Mouse (Mus musculus): ENCODE data around the gene Fam151a.
"Not testable (repeated sequence)": the region's sequence is repeated elsewhere in the genome, so short reads cannot be mapped to it uniquely, and the experiment has no call there.

The Fam151a gene

DNA sequence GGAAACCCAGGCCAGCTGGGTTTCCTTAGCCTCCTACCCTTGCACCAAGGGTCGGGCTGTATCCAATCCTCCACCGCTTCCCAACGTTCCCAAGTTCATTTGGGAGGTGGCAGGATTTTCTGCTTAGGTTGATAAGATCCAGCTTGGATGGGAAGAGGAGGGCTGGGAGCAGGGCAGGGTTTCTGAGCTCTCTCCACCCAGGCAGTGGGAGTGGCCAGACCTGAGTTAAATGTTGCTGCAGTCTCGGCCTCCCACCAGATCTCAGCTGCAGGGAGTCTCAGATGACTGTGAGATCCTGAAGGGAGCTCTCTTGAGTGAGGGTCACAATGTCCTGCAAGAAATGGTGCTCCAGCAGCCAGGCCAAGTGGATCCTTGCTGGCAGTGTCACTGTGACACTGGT is at the start of gene Fam151a:
Gene Fam151a (plus strand): TSS at position 254 of the 400 bp plus-strand sequence.
- peak; percentile 79 for DNase-seq

DNA sequence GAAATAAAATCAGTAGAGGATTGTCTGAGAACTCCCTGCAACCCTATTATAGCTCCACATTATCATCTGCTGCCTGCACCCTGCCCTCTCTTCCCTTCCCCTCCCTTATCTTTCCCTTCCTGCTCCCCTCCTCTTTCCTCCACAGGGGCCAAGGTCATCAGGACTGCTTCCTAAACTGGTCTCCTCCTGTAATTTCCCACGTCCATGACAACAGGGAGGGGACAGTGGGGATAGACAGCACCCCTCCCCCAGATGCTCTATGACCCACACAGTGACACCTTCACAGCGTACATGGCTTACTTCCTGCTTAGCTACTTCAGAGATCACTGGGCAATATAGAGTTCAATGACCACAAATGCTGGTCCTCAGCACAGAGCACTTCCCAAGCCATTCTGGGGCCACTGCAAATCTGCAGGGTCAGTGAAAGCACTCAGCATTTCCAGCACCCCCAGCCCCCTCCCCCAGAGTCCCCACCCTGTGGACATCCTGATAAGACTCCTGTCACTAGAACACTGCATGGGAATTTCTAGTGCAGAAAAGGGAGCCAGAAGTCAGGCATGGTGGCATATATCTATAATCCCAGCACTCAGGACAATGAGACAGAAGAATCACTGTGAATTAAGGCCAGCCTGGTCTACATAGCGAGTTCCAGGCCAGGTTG is 44.9 kb upstream of the Fam151a start:
- DNase-seq, result no peak

DNA sequence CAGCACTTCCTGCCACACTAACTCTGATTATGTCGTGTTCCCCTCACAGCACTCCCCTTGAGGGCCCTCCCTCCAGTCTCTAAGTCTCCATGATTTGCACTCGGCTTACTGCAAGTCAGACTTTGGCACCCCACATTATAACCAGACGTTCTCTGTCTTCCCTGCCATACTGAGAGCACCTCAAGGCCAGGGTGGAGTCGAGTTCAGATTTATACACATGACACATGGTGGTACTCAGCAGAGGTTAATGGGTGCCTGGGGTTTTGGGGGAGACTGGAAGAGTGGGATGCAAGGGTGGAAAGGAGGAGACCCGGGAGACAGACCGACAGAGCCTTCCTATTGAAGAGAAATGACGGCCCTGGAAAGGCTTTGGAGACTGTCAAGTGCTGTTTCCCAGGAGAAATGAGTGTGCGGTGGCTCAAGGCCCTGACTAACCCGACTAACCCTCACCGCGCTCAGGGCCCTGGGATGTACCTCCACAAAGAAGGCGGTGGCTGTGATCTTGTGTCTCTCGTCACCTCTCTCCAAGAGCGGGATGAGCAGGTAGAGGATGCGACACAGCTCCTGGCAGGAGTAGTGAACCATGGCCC is 39.8 kb upstream of the Fam151a start:
- no peak for DNase-seq

DNA sequence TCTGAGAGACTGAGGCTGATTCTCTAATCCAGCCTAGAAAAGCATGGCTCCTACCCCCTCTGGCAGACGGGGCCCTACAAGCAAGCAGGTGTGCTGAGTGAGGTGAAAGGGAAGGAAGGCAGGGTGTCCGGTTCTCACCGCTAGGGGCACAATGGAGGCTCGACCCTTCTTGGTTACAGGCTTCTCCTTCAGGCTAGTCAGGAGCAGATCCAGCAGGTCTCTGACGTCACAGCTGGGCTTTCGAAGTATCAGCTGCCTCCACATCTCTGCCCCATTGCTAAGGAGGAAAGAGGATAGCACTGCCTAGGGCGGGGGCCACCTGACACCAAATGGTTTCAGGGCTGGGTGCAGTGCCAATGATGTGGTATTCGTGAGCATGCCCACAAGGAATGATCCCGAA is 33.7 kb upstream of the Fam151a start:
- peak; percentile 47 for DNase-seq

DNA sequence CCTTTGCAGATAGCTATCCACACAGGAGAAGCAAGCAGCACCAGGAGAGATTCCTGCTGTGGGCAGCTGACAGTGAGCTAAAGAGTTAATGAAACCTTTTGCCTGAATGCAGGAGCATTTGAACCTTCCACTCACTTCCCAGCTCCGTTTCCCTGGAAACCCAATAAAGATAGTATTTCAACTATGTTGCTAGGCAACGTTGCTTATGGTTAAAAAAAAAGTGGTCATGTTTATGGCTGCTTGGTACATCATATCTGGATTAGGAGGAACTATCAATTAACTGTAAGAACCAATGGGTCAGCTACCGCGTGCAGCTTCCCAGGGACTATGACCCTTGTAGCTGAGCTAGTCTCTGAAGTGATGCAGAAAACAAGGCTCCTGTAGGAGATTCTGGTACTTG is 32.9 kb upstream of the Fam151a start:
- DNase-seq, result no peak

DNA sequence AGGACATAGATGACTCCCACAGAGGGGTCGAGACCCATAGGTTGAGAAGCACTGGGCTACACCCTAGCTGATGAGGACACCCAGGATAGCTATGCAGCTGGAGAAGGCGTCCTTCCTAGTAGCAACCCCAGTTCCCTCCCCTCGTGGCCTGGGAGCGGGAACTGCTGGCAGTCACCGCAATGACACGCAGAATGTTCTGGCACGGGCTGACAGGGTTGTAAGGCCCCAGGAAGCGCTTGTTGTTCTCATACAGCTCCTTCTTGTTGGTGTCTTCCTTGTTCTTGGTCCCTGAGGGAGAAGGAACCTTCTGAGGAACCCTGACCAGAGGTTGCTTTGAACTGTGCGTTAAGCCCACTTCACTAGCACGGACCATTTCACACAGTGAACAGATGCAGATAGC is 29.7 kb upstream of the Fam151a start:
- no peak for DNase-seq

DNA sequence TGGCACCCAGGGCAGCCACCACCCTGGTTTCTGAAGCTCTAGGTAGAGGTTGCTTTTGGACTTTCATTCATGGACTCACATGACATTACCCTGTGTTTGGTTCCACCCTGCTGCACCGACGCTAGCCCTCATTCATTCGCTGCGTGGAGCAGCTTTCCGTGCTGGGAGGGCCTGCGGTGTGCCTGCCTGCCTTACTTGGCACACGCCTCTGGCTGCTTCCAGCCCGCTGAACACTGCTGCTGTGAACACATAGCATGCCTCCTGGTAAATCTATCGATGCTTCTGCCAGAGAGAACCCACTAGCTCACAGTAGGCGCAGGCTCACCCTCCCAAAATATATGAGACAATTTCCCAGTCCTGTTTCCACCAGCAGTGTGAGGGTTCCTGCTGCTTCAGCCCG is 29.3 kb upstream of the Fam151a start:
- peak; percentile 57 for DNase-seq

DNA sequence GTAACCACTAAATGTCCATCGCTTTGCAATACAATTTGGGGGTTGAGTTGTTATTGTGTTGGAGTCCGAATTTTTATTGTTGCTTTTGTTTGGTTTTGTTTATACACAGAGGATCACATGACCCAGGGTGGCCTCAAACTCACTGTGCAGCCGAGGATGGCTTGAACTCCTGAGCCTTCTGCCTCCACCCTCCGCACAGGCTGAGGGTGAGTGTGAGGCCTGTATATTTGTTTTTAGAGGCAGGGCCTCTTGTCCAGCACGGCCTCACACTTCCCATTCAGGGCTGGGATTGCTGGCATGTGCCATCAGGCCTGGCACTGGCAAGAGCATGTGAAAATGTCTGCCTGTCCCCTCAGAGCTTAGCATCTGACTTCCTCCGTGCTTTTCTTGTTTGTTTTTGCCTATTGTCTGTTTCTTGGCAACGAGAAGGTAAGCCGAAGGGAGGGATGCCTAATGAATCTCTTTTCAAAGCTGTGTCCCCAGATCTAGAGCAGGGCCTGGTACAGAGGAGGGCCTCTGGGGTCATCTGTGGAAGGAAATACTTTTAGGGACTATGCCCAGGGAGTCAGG is 28.5 kb upstream of the Fam151a start:
- no peak for DNase-seq

DNA sequence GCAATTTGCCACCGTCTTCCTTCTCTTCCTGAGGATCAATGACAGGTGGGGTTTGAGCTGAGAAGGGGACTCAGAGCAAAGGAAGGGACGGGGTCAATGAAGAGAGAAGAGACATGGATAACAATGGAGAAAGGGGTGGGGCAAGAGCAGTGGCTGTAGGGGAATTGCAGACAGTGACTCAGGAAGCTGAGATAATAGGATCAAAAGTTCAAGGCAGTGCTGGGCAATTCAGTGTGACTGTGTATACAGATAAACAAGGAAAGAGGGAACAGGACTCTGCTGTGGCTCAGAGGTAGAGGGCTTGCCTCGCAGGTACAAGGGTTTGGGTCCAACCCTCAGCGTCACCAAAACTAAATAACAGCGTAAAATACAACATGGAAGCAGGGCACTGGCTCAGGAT is 25.7 kb upstream of the Fam151a start:
- no peak for DNase-seq

DNA sequence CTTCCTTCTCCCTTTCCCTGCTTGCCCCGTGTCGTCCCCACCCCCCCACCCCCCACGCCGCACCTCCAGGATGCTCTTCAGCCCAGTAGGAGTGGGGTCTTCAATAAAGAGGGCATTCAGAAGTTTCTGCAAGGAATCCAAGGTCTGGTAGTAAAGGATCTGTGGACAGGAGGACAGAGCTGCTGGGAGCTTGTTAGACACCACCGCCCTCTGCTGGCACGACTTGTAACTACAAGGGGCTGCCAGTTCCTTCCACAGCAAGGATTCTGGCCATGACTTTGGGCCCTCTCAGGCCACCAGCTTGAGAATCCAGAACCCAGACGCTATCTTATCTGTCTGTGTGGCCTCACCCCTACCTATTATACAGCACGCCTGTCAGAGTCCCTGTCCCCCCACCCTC is 25.3 kb upstream of the Fam151a start:
- peak; percentile 80 for DNase-seq

DNA sequence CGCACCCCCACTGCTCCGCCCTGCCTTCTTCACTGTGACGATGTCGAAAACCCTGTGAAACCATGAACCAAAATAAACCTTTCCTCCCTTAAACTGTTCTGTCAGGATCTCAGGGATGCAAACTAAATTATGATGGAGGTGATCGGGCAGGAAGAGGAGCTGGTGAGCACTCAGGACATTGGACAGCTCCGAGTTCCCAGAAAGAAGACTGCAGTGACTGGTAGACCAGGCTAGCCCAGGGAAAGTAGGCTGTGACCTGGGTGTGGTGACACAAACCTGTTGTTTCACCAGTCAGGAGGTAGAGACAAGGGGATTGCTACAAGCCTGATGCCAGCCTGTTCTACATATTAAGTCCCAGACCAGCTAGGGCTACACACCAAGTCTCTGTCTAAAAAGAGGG is 20.1 kb upstream of the Fam151a start:
- DNase-seq, result no peak

DNA sequence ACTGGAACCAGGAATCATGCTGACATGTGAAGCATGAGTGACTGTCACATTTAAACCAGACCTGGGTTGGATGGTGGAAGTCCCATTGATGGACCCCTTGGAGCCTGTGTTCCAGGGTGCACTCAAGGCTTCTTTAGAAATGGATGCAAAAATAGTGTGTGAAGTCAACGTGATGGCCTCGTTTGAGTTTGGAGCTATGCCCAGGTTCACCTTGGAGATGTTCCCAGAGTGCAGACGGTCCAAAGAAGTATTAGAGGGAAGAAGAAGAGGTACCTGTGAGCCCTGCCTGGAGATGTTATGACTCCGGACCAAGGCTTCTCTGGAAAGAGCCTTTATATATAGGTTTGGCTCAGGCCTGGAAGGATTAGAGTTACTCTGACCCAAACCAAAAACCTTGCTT is 13.1 kb upstream of the Fam151a start:
- DNase-seq, result peak; percentile 56

DNA sequence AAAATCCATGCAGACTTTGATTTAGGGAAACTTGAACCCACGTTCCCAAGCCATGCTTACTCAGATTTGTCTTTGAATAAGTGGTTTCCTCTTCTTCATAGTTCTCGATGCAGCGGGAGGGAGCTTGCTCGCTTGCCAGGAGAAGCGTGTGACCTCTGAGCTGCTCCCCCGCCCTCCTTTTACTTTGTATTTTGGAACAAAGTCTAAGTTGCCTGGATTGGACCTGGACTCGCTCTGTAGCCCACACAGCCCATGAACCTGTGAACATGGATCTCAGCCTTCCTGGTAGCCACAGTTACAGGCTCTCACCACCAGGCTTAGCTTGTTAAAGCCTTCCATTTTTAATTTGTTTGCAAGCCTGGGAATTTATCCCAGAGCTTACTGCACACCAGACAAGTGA is 2.9 kb upstream of the Fam151a start, which contains the start of gene Mroh7:
Gene Mroh7 (minus strand): TSS at position 112 of the 400 bp plus-strand sequence.
- DNase-seq, result peak; percentile 92

DNA sequence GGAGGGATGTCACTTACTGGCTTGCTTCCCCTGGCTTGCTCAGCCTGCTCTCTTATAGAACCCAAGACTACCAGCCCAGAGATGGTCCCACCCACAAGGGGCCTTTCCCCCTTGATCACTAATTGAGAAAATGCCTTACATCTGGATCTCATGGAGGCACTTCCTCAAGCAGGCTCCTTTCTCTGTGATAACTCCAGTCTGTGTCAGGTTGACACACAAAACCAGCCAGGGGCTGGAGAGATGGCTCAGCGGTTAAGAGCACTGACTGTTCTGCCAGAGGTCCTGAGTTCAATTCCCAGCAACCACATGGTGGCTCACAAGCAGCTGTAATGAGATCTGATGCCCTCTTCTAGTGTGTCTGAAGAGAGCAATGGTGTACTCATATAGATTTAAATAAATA is 3.2 kb downstream of the Fam151a start:
- not testable (repeated sequence) for DNase-seq

DNA sequence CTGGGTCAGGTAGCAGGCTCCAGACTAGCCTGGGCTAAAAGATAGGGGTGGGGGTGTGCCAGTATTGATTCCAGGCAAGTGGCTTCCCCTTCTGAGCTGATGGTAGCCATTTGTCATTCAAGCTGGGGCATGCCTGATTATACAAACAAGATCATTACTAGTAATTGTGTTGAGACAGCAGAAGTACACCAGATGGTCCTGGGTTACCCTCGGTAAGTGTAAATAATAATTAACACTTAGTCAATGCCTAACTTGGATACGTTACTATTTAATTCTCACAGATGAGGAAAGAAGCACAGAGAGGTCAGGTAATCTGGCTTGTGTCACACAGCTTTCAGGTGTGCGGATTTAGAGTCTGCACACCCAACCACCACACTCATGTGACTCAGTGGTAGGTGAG is 4.2 kb downstream of the Fam151a start:
- DNase-seq, result peak; percentile 81

DNA sequence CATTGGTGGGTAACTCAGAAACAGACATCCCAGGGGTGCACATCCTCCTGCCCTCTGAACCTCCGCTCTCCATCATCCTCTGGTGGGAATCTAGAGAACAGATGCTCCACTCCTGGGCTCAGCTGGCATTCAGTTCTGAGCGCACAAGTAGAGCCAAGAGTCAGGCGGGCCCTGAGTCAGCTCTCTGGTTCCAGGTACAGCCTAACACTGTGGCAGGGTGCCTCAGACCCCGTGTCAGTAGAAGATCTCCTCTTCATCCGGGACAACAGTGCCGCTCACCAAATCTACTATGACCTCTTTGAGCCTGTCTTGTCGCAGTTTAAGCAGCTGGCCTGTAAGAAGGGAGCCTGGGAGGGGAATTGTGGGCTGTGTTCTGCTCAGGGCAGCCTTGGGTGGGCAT is 12.2 kb downstream of the Fam151a start:
- no peak for DNase-seq

DNA sequence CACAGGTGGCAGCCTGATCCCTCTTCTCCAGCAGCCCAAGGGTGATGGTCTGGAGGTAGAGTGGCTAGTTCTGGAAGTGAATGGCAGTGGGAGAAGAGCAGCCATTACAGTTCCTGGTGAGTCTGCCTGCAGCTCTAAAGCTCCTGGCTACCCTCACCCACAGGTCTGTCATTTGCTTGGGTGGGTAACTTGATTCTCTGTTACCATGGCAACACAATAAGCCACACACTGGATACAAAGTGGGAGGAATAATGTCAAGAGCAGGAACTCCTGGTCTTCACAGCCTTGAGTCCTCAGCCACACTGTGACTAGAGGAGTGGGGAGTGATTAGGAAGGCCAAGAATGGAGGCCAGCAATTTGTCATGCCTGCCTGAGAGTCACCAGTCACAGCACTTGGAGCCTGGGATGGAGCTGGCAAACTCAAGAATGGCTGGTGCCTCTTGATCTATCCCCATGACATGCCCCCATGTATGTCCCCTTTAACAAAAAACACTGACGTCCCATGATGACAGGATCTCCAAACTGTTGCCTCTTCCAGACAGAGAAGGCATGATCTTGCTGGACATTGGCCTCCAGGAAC is 13.4 kb downstream of the Fam151a start:
- no peak for DNase-seq

DNA sequence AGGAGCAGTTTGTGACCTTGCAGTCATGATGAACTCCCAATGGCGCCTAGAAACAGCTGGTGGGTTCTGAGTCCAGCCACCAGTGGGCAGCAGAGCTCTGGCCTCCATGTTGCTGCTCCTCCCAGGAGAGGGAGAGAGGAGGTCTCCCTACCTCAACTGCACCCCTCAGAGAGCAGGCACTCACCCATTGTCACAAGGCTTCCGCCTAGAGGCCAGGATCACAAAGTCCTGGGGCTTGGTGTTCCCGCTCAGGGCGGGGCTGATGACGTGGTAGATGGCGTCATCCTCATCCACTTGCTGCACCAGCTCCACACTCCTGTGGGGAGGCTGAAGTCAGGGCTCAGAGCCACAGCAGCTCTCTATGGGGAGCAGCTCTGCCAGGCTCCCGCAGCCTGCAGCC is 16.0 kb downstream of the Fam151a start:
- DNase-seq, result peak; percentile 57

DNA sequence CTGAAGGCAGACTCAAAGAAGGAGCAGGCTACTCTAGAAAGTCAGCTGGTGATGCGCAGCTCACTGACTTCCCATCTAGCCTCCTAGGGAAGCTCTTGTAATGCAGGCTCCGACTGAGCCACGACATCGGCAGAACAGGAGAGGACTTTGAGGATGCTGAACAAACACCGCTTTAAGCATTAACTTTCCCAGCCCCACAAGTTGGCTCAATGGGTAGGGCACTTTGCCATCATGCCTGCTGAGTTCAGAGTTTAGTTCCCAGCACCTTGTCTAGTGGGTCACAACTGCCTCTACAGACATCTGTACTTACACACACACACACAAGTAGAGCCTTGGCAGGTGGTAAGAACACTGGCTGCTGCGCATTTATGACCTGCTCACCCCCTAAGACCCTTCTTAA is 18.0 kb downstream of the Fam151a start:
- no peak for DNase-seq

DNA sequence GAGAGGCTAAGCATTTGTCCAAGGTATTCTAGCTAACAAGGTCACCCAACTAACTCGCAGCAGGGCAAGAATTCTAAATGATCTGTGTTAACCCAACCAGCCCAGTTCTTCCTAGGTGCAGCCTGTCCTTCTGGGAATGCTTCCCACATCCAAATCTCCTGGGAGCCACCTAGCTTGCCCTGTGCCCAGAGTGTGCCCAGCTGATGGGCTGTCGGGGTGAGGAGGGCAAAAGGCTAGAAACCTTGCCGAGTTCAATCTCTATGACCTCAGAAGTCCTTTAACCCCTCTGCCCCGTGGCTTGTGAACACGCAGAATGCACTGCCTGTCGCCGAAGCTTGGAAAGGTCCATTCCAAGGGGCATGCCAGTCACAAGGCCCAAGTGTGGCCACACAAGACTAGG is 30.5 kb downstream of the Fam151a start:
- DNase-seq, result no peak

DNA sequence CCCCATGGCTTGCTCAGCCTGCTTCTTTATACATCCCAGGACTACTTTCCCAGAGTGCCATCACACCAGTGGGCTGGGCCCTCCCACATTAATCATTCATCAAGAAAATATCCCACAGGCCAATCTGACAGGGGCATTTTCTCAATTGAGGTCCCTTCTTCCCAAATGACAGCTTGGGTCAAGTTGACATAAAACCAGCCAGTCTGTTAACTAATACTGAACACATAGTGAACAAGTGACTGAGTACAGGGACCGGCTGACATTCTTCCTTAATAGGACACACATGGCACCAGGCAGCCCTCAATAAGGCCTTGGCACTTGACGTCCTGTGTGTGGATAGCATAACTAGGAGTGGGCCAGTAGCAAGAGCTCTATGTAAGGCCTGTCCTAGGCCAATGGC is 35.6 kb downstream of the Fam151a start:
- no peak for DNase-seq

DNA sequence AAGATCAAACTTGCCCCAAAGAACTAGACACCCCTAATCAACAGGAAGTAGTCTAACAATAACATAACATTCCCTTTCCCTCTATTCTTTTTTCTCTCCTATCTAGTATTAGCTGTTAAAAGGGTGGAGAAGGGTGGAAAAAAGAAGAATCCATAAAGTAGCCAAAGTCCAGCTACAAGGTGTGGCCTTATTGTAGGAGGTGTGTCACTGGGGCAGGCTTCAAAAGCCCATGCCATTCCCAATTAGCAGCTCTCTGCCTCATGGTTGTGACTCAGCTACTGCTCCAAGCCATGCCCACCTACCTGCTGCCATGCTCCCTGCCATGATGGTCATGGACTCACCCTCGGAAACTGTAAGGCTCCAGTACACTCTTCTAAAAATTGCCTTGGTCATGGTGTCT is 38.9 kb downstream of the Fam151a start:
- DNase-seq, result no peak

DNA sequence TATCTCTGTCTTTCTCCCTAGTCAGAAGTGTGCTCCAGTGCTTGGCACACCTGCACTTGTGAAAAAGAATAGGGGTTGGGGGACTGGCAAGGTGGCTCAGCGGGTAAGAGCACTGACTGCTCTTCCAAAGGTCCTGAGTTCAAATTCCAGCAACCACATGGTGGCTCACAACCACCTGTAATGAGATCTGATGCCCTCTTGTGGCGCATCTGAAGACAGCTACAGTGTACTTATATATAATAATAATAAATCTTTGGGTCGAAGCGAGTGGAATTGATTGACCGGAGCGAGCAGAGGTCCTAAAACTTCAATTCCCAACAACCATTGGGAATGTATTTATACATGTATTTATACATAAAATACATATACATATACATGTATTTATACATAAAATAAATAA is 42.1 kb downstream of the Fam151a start:
- not testable (repeated sequence) for DNase-seq

DNA sequence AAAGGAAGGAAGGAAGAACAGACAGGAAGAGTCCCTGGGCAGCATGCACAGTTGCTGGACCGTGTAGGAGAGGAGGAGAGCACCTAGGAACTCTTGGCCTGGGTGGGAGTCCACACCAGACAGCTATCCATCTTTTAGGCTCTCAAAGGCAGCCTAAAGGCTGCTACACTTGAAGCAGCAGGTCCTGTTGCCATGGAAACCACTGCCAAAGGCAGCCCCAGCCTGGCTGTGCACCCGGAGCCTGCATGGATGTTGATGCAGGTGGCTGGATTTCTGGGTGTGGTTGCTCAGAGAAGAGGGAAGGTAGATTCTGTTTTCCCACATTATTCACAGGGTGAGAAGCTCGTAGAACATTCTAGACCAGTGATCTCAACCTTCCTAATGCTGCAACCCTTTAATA is 43.3 kb downstream of the Fam151a start:
- no peak for DNase-seq

Measured in kidney, adult 9 months (tissue).